Mouse (Mus musculus) limb, embryonic 14.5 days (tissue): ENCODE data around the gene Zbtb46. TPM values are rescaled to one million over a fixed set of nuclear protein-coding genes. Genes with fewer than 3 reads are reported as not detected.
A peak's percentile ranks its signal among the peaks of the same experiment; 100 is the strongest.

Experiments used
- ATAC-seq: fragments of 200-750 bp; cut with Nextera tagmentation; 2 replicates; pipeline ENCODE4 v1.8.0; 2017; ENCODE audit warnings: low read depth, moderate number of reproducible peaks, moderate TSS enrichment; ENCODE audit not compliant: low FRiP score
- DNase-seq: peaks from one replicate; pipeline ENCODE4 v3.0.0-alpha.2; 2015; ENCODE audit warnings: low spot score
- H3K27ac ChIP-seq: fragments of 300-500 bp; sonication (generic); replicated peaks from 2 replicates; pipeline ENCODE4 v1.5.1; 2014; ENCODE audit warnings: low read depth, mild to moderate bottlenecking, low read length, moderate library complexity, mixed read lengths
- H3K27me3 ChIP-seq: fragments of 300-500 bp; sonication (generic); 2 replicates; pipeline ENCODE4 v1.6.1; 2014; ENCODE audit warnings: low read length, mixed read lengths; ENCODE audit not compliant: control insufficient read depth, insufficient read depth
- H3K36me3 ChIP-seq: fragments of 300-500 bp; sonication (generic); 2 replicates; pipeline ENCODE4 v1.6.1; 2014; ENCODE audit warnings: mild to moderate bottlenecking, low read length, moderate library complexity, mixed read lengths; ENCODE audit not compliant: control insufficient read depth, insufficient read depth
- H3K4me1 ChIP-seq: fragments of 300-500 bp; sonication (generic); 2 replicates; pipeline ENCODE4 v1.6.1; 2014; ENCODE audit warnings: antibody characterized with exemption, low read length, mixed read lengths; ENCODE audit not compliant: control insufficient read depth, insufficient read depth
- H3K4me2 ChIP-seq: fragments of 300-500 bp; sonication (generic); replicated peaks from 2 replicates; pipeline ENCODE4 v1.6.1; 2014; ENCODE audit warnings: low read depth, mild to moderate bottlenecking, low read length, moderate library complexity; ENCODE audit not compliant: severe bottlenecking
- H3K4me3 ChIP-seq: fragments of 300-500 bp; sonication (generic); replicated peaks from 2 replicates; pipeline ENCODE4 v1.5.1; 2014; ENCODE audit warnings: low read length
- H3K9ac ChIP-seq: fragments of 300-500 bp; sonication (generic); 2 replicates; pipeline ENCODE4 v1.6.1; 2014; ENCODE audit warnings: mild to moderate bottlenecking, low read depth, low read length, moderate library complexity; ENCODE audit not compliant: severe bottlenecking
- H3K9me3 ChIP-seq: fragments of 300-500 bp; sonication (generic); 2 replicates; pipeline ENCODE4 v1.6.1; 2016; ENCODE audit warnings: low read length; ENCODE audit not compliant: control insufficient read depth
- POLR2A ChIP-seq: fragments of 200-500 bp; IDR thresholded peaks from 2 replicates; pipeline ENCODE4 v1.8.0; 2012; ENCODE audit warnings: inconsistent platforms, mild to moderate bottlenecking, moderate library complexity, borderline replicate concordance; ENCODE audit not compliant: insufficient read depth, insufficient read length; ENCODE audit errors: extremely low read depth
- WGBS: fragments of 180-500 bp; shearing (Covaris S2); extraction: QIAGEN DNeasy Blood & Tissue Kit; methylation state at CpG from one replicate; pipeline ENCODE4 v1.1.7; 2014; 5-methylcytosine and 5-hydroxymethylcytosine counted together
- polyA plus RNA-seq, 2 experiments: library from polyadenylated mRNA; depleted of rRNA in 1 of 2; stranded (reverse) in 1 of 2; unstranded in 1 of 2; fragments of >200 nt; fragmentation: Nextera tagmentation in 1 of 2; extraction: Ambion mirVana in 1 of 2; gene quantifications; 2 replicates each; pipeline versions ENCODE4 v1.2.1 to v1.2.3; 2012 to 2014

The Zbtb46 gene
- polyA plus RNA-seq, 2 experiments = 3.8 to 4.3 TPM

DNA sequence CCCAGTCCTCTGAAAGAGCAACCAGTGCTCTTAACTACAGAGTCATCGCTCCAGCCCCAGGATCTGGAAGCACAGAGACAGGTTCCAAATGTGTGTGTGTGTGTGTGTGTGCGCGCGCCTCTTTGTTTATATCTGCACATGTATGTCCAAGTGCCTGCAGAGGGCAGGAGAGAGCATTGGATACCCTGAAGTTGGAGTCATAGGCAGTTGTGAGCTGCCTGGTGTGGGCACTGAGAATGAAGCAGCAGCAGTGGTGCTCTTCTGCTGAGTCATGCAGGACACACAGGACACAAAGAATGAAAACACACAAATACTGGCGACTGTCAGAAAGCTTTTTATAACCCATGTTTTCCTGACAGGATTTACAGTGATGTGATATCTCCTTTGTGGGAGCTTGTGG is 89.2 kb downstream of the Zbtb46 start:
- no peak for TF ChIP-seq POLR2A
- Histone ChIP-seq H3K4me1 (peaks cover 10% of the 10 kb centered on the region), H3K4me3 (no peak overlapping the region), H3K9me3 (no peaks in the 10 kb centered on the region), H3K27me3 (no peaks in the 10 kb centered on the region), H3K36me3 (peaks cover 9% of the 10 kb centered on the region), H3K27ac (no peak overlapping the region), H3K9ac (no peak overlapping the region), H3K4me2 (no peak overlapping the region)
- no peak for DNase-seq
- WGBS = 97% methylated on average over 5 of the region's 5 CpGs
- ATAC-seq = no peak

DNA sequence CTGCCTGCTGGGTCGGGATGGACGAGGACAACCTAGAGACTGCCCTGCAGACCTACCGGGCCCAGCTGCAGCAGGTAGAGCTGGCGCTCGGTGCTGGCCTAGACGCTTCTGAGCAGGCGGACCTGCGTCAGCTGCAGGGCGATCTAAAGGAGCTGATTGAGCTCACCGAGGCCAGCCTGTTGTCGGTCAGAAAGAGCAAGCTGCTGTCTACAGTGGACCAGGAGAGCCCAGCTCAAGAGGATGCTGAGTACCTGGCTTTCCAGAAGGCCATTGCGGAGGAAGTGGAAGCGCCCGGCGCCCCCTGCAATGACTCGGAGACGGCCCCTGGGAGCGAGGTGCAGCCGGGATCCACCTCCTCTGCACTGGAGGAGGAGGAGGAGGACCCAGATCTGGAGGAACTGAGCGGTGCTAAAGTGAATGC is 93.6 kb downstream of the Zbtb46 start:
- ATAC-seq = peak; percentile 45
- DNase-seq = no peak
- Histone ChIP-seq H3K4me3 (peak overlapping the region; percentile 85), H3K9me3 (no peaks in the 10 kb centered on the region), H3K4me2 (peak overlapping the region; percentile 91), H3K27me3 (no peaks in the 10 kb centered on the region), H3K27ac (peak overlapping the region; percentile 78), H3K36me3 (peaks cover 36% of the 10 kb centered on the region), H3K9ac (peak overlapping the region; percentile 88), H3K4me1 (peaks cover 18% of the 10 kb centered on the region)
- WGBS = 0% methylated on average over 20 of the region's 20 CpGs
- no peak for TF ChIP-seq POLR2A

DNA sequence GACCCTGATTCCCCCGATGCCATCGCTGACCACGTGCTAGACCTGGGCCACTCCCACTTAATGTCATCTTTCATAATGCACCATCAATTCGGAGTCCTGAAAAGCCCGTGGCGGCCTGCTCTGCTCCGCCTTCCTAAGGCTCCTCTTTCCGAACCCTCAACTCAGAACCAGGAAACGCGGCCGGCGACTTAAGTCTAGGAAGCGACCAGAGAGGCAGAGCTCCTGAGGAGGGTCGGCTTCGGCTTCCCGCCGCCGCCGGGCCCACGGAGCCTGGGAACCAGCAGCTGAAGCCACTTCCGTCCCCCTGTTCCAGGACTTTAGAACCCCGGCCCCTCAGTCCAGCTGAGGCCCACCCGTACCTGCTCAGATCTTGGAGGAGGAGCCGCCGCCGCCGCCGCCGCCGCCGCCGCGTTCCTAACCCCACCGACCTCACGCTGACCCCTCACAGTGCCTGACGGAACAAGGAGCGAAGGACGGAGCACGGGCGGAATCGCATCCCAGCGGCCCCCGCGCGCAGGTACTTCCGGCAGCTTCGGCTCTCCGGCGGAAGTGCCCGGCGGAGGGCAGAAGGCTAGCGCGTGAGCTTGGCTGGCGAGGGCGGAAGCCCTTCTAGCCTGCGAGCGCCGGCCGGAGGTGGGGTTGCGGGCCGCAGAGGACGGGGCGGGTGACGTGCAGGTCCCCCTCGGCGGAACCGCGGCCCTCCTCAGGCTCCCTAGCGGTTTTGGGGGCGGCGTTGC is 94.2 kb downstream of the Zbtb46 start, which contains the start of the genes Zgpat and Arfrp1:
Gene Zgpat, plus strand, starts transcription at position 69 of the 737 bp plus-strand sequence.
Gene Arfrp1, minus strand, starts transcription at position 545 of the 737 bp plus-strand sequence.
- 1% methylated on average over 49 of the region's 71 CpGs for WGBS
- ATAC-seq = peak; percentile 90
- Histone ChIP-seq H3K4me3 (peak within 1 kb of the TSS; percentile 85), H3K4me1 (peaks cover 18% of the 10 kb centered on the region), H3K9me3 (no peaks in the 10 kb centered on the region), H3K36me3 (peaks cover 41% of the 10 kb centered on the region), H3K4me2 (peak within 1 kb of the TSS; percentile 91), H3K27ac (peak within 1 kb of the TSS; percentile 78), H3K9ac (peak within 1 kb of the TSS; percentile 88), H3K27me3 (no peaks in the 10 kb centered on the region)
- peak; percentile 74; the same call in 1 of the 2 replicates for TF ChIP-seq POLR2A
- peak; percentile 83 for DNase-seq

GRCm38 (mm10) chr2:181364487-181364859 is 94.8 kb downstream of the Zbtb46 start:
- Histone ChIP-seq H3K27me3 (no peaks in the 10 kb centered on the region), H3K9me3 (no peaks in the 10 kb centered on the region), H3K4me2 (peak overlapping the region; percentile 91), H3K4me1 (peaks cover 18% of the 10 kb centered on the region), H3K9ac (peak overlapping the region; percentile 88), H3K36me3 (peaks cover 42% of the 10 kb centered on the region), H3K4me3 (peak overlapping the region; percentile 85), H3K27ac (peak overlapping the region; percentile 78; the same call in 1 of the 2 replicates)
- WGBS = 9% methylated on average over 14 of the region's 14 CpGs
- DNase-seq = no peak
- ATAC-seq = no peak
- TF ChIP-seq POLR2A = no peak

DNA sequence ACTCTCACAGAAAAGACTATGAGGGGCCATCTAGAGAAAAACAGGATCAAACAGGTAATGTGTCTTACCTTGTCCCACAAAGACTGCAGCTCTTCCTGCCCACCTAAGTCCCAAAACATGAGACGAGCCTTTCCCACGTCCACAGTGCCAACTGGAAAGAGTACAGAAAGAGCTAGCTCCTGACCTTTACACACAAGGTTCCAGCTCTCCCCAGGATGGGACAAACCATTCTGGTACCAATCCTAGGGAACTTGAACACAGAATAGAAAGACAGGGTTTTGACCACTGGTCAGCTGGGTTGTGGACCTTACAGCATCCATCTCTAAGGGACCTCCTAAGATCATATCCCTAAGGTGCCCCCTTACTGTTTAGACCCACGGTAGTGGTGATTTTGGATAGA is 95.3 kb downstream of the Zbtb46 start:
- Histone ChIP-seq H3K4me2 (peak overlapping the region; percentile 91), H3K27ac (no peak overlapping the region), H3K27me3 (no peaks in the 10 kb centered on the region), H3K4me1 (peaks cover 18% of the 10 kb centered on the region), H3K4me3 (peak overlapping the region; percentile 85), H3K9ac (peak overlapping the region; percentile 88), H3K36me3 (peaks cover 44% of the 10 kb centered on the region), H3K9me3 (no peaks in the 10 kb centered on the region)
- DNase-seq (no peak), ATAC-seq (no peak)
- TF ChIP-seq POLR2A = no peak
- WGBS = 87% methylated on average over 3 of the region's 3 CpGs

DNA sequence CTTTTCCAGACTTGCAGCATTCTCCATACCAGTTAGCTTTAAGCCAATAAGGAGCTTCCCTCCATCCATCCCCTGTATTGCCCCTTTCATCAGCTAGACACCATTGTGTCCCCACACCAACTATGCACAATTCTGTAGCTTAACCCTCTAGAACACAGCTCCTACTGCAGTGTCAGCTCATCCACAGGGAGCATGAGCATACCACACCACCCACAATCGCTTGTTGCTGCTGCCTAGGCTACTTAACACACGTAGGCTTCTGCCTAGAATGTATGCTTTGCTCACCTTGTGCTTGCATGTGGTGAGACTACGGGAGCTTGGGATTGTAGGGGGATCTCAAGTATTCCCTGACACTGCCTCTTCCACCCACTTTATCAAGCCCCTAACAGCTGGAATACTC is 102.4 kb downstream of the Zbtb46 start:
- peaks cover 84% of the 10 kb centered on the region for H3K36me3 ChIP-seq
- H3K27me3 ChIP-seq = no peaks in the 10 kb centered on the region
- H3K9me3 ChIP-seq = no peaks in the 10 kb centered on the region
- no peak overlapping the region for H3K9ac ChIP-seq
- H3K4me2 ChIP-seq = no peak overlapping the region
- DNase-seq (no peak), ATAC-seq (no peak)
- TF ChIP-seq POLR2A = no peak
- H3K4me1 ChIP-seq = no peaks in the 10 kb centered on the region
- 94% methylated on average over 3 of the region's 3 CpGs for WGBS
- no peak overlapping the region for H3K4me3 ChIP-seq
- H3K27ac ChIP-seq = no peak overlapping the region
